Mouse (Mus musculus): Measurements from ENCODE around the gene Zfp974.

Zfp974 gene

DNA sequence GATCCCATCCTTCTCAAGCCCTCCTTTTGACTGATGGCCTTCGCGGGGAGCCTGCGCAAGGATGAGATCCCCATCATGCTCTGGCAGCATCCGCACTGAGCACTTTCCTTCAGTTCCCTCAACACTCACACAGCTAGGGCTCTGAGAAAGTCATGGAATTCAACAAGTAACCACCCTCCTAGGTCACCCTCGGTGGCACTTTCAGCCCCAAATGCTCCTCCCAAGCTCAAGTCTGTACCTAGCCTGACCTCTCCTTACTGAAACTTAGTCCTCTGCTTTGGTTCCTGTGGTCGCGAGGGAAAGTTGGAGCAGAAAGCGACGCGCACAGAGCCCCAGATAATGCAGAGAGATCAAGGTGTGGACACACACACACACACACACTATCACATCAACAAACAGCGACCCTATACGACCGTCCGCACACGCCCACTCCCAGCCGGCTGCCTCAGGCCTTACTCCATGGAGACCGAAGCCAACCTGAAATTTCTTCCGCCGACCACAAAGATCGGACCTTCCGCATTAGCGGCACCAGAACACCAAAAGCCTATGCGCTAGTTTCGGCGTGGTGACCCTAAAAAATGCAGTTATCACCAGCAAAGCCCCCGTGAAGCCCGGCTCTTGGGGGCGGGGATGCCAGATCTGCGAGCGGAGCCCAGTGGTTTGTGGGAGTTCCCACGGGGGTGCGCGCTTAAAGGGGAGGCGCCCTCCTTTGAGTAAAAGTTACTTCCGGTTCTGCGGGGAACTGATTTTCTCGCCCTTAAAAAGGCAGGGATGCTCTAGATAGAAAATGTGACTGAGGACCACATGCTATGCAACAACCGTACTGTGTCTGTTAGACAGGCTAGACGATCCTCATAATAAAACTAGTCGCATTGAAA, at the start of gene Zfp974:
Zfp974 (minus strand) TSS at position 643 of the 878 bp plus-strand sequence.
- WGBS, result 3% methylated on average over 40 of the region's 40 CpGs

DNA sequence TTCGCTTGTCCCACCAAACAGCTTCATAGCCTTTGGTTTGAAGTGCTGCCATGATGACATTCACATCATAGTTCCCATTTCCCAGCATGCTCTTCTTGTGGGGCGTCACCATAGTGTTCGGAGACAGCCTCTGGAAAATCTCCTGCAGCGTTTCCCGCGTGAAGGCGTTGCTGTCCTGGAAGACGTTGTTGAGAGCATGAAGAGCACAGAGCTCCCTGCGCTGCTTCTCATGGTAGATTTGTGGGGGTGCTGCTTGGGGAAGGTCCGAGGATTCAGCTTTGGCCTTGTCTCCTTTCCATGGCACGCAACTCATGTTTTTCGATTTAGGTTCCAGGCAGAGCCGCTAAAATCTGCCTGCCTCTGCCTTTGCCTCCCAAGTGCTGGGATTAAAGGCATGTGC, 20.2 kb upstream of the Zfp974 start:
- WGBS, result 94% methylated on average over 13 of the region's 13 CpGs

DNA sequence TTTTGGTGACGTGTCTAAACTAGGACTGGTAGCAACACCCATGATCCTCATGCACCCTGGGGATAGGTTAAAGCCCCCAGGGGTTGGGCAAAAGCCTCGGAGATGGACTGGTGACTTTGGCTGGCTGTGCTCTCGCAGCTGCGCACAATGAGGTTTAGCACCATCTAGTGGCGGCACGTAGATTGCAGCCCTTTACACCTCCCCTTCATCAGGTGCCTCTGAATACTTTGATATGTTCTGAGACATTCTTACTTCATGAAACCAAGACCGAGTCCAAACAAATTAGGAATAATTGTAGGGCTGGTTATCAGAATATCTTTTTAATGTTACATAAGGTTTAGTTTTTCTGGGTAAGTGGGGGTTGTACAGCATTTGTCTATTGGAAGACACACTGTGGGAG, 12.6 kb upstream of the Zfp974 start:
- WGBS, result 18% methylated on average over 5 of the region's 7 CpGs

DNA sequence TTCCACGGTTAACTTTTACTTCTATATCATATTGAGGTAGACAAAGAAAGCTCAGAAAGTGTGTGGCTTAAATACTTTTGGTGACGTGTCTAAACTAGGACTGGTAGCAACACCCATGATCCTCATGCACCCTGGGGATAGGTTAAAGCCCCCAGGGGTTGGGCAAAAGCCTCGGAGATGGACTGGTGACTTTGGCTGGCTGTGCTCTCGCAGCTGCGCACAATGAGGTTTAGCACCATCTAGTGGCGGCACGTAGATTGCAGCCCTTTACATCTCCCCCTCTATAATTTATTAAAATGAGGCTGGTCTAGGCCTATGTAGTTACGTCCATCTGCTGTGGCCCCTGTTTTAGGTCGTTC, 4.5 kb upstream of the Zfp974 start:
- 10% methylated on average over 1 of the region's 9 CpGs for WGBS

DNA sequence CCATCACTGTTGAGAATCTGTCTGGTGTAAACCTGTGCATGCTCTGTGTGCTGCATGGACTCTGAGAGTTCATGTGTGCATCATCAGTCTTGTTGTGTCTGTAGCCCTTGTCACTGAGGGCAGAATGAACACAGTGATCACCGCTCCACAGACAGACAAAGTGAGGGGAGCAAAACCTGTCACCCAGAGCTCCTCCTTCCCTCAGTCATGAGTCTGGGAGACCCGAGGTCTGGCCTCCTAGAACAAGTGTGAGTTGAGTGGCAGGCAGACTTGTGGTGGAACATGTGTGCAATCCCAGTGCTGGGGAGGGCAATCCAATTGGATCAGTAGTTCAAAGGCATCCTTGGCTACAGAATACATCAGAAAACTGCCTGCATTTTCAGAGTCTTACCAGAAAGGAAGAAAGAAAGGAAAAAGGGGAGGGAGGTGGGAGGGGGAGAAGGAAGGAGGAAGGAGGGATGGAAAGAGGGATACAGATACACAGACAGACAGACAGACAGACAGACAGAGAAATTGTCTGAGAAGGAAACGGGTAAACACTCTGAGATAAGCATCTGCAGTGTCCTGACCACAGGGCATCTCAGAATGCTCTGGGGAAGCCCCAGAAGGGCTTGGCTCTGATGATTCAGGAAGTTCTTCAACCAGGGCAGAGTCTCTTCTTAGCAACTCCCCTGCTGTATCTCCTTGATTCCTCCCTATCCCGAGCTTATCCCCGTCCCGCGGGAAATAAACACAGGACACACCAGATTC, 4.0 kb upstream of the Zfp974 start:
- 18% methylated on average over 7 of the region's 7 CpGs for WGBS

DNA sequence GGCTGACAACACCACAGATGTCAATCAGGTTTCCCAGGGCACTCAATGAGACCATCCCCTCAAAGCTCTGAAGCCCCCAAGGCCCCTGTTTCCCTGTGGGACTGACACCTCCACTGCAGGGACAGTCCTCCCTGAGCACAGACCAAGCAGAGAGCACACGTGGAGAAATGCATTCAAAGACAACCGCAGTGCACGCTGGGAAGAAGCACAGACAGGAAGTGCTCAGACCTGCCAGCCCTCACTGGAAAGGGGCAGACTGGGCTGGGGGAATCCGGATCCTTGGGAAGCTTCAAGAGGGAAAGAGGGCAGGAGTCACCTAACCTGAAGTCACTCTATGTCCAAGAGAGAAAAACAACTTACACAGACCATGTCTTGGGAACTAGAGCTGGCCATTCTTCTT, 2.2 kb downstream of the Zfp974 start:
- 40% methylated on average over 4 of the region's 4 CpGs for WGBS

DNA sequence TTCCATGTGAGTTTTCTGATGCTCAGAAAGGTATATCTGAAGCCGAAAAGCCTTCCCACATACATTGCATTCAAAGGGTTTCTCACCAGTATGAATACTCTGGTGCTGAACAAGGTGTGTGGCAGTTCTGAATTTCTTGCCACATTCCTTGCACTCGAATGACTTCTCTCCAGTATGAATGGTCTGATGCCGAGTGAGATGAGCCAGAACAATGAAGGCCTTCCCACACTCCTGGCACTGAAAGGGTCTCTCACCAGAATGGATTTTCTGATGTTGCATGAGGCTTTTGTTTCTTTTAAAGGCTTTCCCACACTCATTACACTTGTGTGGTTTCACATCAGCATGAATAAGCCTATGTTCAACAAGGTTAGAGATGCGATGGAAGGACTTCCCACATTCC, 18.3 kb downstream of the Zfp974 start:
- 64% methylated on average over 4 of the region's 4 CpGs for WGBS

DNA sequence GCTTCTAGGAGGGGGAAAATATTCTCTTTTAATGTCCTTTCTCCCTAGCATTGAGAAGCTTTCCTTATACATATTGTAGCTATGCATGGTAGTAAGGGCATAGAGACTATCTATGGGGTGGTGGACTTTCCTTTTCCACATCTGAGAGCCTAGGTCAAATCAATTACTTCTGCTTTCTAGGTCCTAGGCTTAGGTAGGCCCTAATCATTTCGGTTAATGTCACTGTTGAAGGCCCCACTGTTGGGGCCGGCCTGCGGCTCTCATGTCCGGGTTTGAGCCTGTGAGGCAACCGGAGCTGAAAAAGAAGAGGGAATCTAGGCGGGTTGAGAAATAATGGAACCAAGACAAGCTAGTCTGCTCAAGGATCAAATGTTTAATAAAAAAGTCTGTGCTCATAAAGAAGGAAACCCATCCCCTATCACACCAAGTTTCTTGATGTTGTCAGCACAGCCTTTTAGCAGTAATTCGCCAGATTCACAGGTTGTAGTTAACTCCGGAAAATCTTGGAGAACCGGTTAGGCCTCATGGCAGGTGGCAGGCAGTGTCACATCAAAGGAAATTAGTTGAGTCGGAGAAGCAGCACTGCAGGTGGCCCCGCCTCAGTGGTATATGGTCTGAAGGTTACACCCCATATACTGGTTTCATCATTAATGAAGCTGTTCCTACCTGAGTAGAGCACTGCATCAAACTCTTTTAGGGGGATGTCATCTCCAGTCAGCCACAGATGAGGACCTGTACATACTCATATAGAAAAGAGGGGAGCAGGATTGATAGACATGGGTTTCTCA, 24.0 kb downstream of the Zfp974 start:
- 81% methylated on average over 11 of the region's 11 CpGs for WGBS

DNA sequence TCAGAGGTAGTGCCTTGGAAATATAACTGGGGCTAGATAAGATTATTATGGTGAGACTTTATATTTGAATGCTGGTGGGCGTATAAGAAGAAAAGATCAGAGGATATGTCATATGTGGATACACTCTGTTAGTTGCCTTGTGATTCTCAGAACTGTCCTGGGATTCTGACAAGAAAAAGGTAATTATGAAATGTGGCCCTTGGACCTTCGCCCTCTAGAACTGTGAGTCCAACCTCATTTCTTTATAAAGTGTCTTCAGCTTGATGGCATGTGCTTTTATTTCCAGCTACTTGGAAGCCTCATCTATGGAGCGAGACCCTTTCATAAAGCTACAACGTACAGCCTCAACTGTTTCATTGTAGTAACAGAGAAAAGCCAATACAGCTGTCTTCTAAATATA, 28.7 kb downstream of the Zfp974 start:
- 94% methylated on average over 4 of the region's 4 CpGs for WGBS

DNA sequence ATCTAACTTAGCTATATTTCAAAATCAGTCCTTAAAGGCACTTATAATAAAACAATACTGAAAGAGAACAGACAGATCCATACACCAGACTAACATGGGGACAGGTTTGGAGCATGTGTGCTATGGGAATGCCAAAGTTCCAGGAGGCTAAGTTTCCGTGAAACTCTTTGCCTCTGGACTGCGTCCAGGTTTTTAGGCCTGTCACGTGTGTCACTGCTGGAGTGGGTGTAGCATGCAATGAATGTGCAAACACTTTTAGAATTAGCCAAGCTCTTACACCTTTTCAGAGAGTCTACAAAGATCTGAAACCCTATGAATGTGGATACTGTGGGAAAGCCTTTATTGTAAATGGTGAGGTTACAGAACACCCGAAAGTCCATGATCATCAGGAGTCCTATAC, 47.5 kb downstream of the Zfp974 start:
- WGBS, result 88% methylated on average over 4 of the region's 4 CpGs

DNA sequence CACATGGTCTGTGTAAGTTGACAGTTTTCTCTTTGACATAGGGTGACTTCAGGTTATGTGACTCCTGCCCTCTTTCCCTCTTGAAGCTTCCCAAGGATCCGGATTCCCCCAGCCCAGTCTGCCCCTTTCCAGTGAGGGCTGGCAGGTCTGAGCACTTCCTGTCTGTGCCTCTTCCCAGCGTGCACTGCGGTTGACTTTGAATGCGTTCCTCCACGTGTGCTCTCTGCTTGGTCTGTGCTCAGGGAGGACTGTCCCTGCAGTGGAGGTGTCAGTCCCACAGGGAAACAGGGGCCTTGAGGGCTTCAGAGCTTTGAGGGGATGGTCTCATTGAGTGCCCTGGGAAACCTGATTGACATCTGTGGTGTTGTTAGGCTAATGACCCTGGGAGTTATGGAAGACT, 66.7 kb downstream of the Zfp974 start:
- 70% methylated on average over 5 of the region's 5 CpGs for WGBS

DNA sequence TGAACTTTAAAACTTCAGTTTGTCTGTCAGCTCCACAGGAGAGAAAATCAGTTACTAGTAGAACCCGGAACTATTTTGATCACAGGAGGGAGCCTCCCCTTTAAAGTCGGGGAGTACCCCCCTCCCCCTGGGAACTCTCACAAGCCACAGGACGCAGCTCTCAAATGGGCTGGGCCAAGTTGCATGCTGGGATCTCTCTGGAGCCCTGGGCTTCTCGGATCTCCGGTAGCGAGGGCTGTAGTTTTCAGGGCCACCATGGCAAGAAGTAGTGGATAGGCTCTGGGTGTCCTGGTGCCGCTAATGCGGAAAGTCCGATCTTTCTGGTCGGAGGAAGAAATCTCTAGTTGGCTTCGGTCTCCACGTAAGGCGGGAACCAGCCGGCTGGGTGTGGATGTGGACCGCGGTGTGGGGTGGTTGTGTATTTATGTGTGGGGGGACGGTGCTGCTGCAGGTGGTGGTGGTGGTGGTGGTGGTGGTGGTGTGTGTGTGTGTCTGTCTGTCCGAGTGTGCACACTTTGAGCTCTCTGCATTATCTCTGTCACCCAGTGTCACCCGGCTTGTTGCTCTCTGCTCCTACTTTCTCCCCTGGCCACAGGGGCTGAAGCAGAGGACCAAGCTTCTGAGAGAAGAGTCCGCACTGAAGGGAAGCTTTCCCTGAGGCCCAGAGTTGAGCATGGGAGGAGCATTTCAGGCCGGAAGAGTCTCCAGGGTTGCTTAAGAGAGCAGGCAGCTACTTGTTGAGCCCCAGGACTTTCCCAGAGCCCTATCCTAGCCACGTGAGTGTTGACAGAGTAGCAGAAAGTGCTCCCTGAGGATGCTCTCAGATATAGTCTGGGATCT, 68.6 kb downstream of the Zfp974 start:
- 1% methylated on average over 22 of the region's 22 CpGs for WGBS

DNA sequence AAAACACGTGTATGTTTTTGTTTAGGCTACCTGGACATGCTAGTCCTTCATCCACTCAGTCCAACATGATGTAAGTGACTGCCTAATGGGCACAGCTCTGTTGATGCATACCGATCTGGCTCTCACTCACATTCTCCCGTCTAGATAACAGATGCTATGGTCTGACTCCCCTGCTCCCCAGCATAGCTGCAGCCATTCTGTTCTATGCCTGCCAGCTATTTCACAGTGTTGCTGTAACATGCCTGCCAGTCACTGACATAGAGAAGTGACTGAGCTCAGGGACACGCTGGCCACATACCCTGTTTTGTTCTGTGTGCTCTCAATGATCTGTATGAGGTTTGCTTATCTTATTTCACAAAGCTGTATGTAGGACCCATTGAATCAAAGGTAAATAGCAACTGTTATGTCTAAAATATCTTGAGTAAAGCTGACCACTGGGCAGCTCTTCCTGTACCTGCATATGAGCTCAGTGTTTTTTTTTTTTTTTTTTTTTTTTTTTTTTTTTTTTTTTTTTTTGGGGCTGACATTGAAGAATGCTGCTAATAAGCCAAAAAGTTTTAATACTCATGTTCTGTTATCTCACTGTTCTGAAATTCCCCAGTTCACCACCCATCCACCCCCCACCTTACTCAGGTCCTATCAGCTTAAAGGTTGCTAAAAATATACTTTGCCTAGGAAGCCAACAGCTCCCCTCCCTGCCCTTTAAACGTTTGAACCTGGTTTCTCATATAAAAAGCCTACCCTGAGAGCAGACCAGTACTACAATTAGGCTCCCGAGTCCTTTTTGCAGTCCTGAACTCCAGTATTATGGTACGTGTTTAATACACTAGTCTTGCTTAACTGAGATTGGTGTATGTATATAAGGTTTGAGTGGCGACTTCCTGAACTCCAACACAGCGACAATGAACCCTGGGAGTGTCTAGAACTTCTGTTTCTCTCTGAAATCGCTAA, 69.7 kb downstream of the Zfp974 start:
- WGBS, result 14% methylated on average over 10 of the region's 10 CpGs

Measured in cerebral cortex, adult 2 months (tissue).